Comparison of ENCODE assay signal across 8 mouse cellular contexts in the genomic region with DNA sequence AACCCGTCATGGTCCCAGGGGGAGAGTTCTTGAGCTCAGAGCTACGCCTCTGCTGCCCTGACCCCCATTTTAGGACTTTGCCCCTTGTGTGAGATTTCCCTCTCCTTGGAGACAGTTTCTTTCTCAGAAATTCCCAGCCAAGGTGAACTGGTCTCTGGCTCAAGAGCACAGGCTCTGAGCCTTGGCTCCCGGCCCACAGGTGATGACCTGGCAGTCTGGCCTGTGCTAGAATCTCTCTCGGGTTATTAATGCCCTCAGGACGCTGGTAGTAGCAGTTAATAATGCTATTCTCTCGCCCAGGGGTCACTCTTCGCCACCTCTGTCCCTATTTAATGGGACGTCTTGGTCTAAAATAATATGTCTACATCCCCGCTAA. TPM values are rescaled to one million over a fixed set of nuclear protein-coding genes. Genes with fewer than 3 reads are reported as not detected.
DNase-seq lines count a peak whose midpoint lies in the region; ATAC-seq and TF ChIP-seq lines count a peak whose summit lies in the region.

No protein-coding gene starts in this region.

- peak overlapping the region; percentile 68; the same call in 1 of the 2 replicates for H3K9ac ChIP-seq in intestine, embryonic 15.5 days
- H3K9ac ChIP-seq in liver, postnatal 0 days (replicated peaks): peak overlapping the region; percentile 61

- H3K4me2 ChIP-seq in intestine, embryonic 15.5 days (replicated peaks): peak overlapping the region; percentile 97
- H3K4me2 ChIP-seq in liver, postnatal 0 days (ENCODE audit: low read depth, low read length): peak overlapping the region; percentile 87

- DNase-seq in thymus, postnatal 4 days: peak; percentile 8
- no peak for DNase-seq in thymus, adult 18-20 months
- peak; percentile 13 for DNase-seq in fat pad, adult 2 months (ENCODE audit: extremely low read depth, low read depth, low spot score)
- peak; percentile 56 for DNase-seq in liver, postnatal 0 days
- DNase-seq in frontal cortex, adult 2 months (ENCODE audit: extremely low spot score in 1 of 2, low spot score in 1 of 2): no peak
- no peak for DNase-seq in right cerebral cortex, adult 18-20 months

- peak overlapping the region; percentile 58; the same call in 1 of the 2 replicates for H3K4me3 ChIP-seq in intestine, embryonic 15.5 days (replicated peaks)
- peak overlapping the region; percentile 55 for H3K4me3 ChIP-seq in liver, postnatal 0 days (ENCODE audit: low read depth, low read length)
- H3K4me3 ChIP-seq in small intestine, adult 2 months (ENCODE audit: low read depth, low read length): peak overlapping the region; percentile 75

- 19% methylated on average over 9 of the region's 9 CpGs for WGBS in intestine, embryonic 15.5 days
- WGBS in liver, postnatal 0 days (ENCODE audit: insufficient replicate concordance): 24% methylated on average over 9 of the region's 9 CpGs
- 13% methylated on average over 9 of the region's 9 CpGs for WGBS in small intestine, adult 2 months

- TF ChIP-seq POLR2A in small intestine, adult 2 months (IDR thresholded peaks at IDR 0.05; ENCODE audit: low read depth, low read length): no peak

- H3K27ac ChIP-seq in intestine, embryonic 15.5 days: 0 out of 2 replicates have a peak overlapping the region, but pooled peaks have one; percentile 2
- peak overlapping the region; percentile 81 for H3K27ac ChIP-seq in liver, postnatal 0 days (ENCODE audit: low read depth)
- H3K27ac ChIP-seq in small intestine, adult 2 months (ENCODE audit: insufficient read depth, low read depth, low read length): peak overlapping the region; percentile 36

- no peaks in the 10 kb centered on the region for H3K27me3 ChIP-seq in intestine, embryonic 15.5 days (replicated peaks)
- H3K27me3 ChIP-seq in liver, postnatal 0 days (ENCODE audit: insufficient read depth, low read length): no peaks in the 10 kb centered on the region
- H3K27me3 ChIP-seq in small intestine, adult 2 months (ENCODE audit: control insufficient read depth, insufficient read depth, low read length): no peaks in the 10 kb centered on the region

- peaks cover 10% of the 10 kb centered on the region for H3K4me1 ChIP-seq in intestine, embryonic 15.5 days (replicated peaks)
- peaks cover 14% of the 10 kb centered on the region for H3K4me1 ChIP-seq in liver, postnatal 0 days (ENCODE audit: insufficient read depth)
- no peaks in the 10 kb centered on the region for H3K4me1 ChIP-seq in small intestine, adult 2 months (ENCODE audit: control insufficient read depth, insufficient read depth, insufficient read length, low read length)

- TF ChIP-seq CTCF in liver, postnatal 0 days (IDR thresholded peaks at IDR 0.05; ENCODE audit: low read depth): no peak
- no peak for TF ChIP-seq CTCF in small intestine, adult 2 months (IDR thresholded peaks at IDR 0.05; ENCODE audit: extremely low read depth, insufficient read length, insufficient replicate concordance, low read depth, low read length)

- no peaks in the 10 kb centered on the region for H3K9me3 ChIP-seq in intestine, embryonic 15.5 days
- no peaks in the 10 kb centered on the region for H3K9me3 ChIP-seq in liver, postnatal 0 days (ENCODE audit: low read length)

- ATAC-seq in intestine, embryonic 15.5 days: peak; percentile 34
- no peak for ATAC-seq in liver, postnatal 0 days

- H3K36me3 ChIP-seq in intestine, embryonic 15.5 days: no peaks in the 10 kb centered on the region
- H3K36me3 ChIP-seq in liver, postnatal 0 days (replicated peaks; ENCODE audit: insufficient read depth, low read length): peaks cover 6% of the 10 kb centered on the region
- H3K36me3 ChIP-seq in small intestine, adult 2 months (ENCODE audit: control insufficient read depth, insufficient read depth, low read length): peaks cover 4% of the 10 kb centered on the region; the same call in 1 of the 2 replicates

- no peak for TF ChIP-seq EP300 in liver, postnatal 0 days (IDR thresholded peaks at IDR 0.05; ENCODE audit: low read depth)

RNA-seq across cellular contexts. Expression of a gene that starts 19.6 kb away (rescaled TPM):
- polyA plus RNA-seq in intestine, embryonic 15.5 days (2015; fragmentation: Nextera tagmentation; extraction: Ambion mirVana): 12.4 and 13.3 TPM in 2 replicates
- polyA plus RNA-seq in liver, postnatal 0 days (2015; fragmentation: Nextera tagmentation; extraction: Ambion mirVana): 4.8 and 4.9 TPM in 2 replicates
- polyA plus RNA-seq in small intestine, adult 2 months (2012; rRNA removed): 1.7 and 2.6 TPM in 2 replicates
- 17.6 and 21.3 TPM in 2 replicates for polyA plus RNA-seq in frontal cortex, adult 2 months (2012; rRNA removed)

Comparison
In these comparisons a context has a peak if more than half of its experiments do, and no peak if none do; other contexts are left out.
1. DNase-seq: peak in thymus, postnatal 4 days (single experiment), fat pad, adult 2 months (single experiment) and liver, postnatal 0 days (single experiment); none in thymus, adult 18-20 months (0 of 2), frontal cortex, adult 2 months (0 of 2) and right cerebral cortex, adult 18-20 months (single experiment).
2. H3K27ac ChIP-seq: peak in every context shown above with its lines; median percentile 81 in liver, postnatal 0 days; 36 in small intestine, adult 2 months; 2 in intestine, embryonic 15.5 days.
3. Peak in every context shown above with its lines, with median percentiles within 50 percentile points of each other: H3K4me3 ChIP-seq.